Mouse (Mus musculus): ENCODE measurements at regions not wholly inside any gene's neighbourhood (a gene's known extent, or its start where the extent isn't known, plus 50 kb on each side); places are given as distances from the start of the nearest gene placed in this dataset.

- no peaks in the 10 kb centered on the region for H3K36me3 ChIP-seq (ENCODE audit: insufficient read depth, low read length)
- H3K9me3 ChIP-seq (ENCODE audit: low read length) = peaks cover 24% of the 10 kb centered on the region
- no peaks in the 10 kb centered on the region; the same call in 1 of the 2 replicates for H3K4me1 ChIP-seq (replicated peaks; ENCODE audit: low read depth, low read length)
- TF ChIP-seq CTCF (conservative IDR thresholded peaks at IDR 0.05; ENCODE audit: low read length) = no peak
- TF ChIP-seq NANOG (IDR thresholded peaks at IDR 0.05; ENCODE audit: borderline replicate concordance, low read length) = no peak
- TF ChIP-seq POU5F1 (IDR thresholded peaks at IDR 0.05; ENCODE audit: borderline replicate concordance, low read length) = no peak
- H3K4me3 ChIP-seq (replicated peaks; ENCODE audit: low read length) = no peak overlapping the region
- H3K27me3 ChIP-seq (ENCODE audit: insufficient read depth, low read length) = no peaks in the 10 kb centered on the region
These were observed 530.2 kb downstream of the Efnb2 start for GRCm38 (mm10) chr8:8130806-8131205.

GRCm38 (mm10) chr8:8115595-8116429 lies 545.2 kb downstream of the Efnb2 start:
- Histone ChIP-seq H3K36me3 (ENCODE audit: insufficient read depth, low read length) (no peaks in the 10 kb centered on the region), H3K27me3 (ENCODE audit: insufficient read depth, low read length) (no peaks in the 10 kb centered on the region), H3K9me3 (ENCODE audit: low read length) (peaks cover 12% of the 10 kb centered on the region), H3K4me3 (replicated peaks; ENCODE audit: low read length) (no peak overlapping the region), H3K4me1 (replicated peaks; ENCODE audit: low read depth, low read length) (no peaks in the 10 kb centered on the region)
- no peak for TF ChIP-seq CTCF (conservative IDR thresholded peaks at IDR 0.05; ENCODE audit: low read length)
- no peak for TF ChIP-seq NANOG (IDR thresholded peaks at IDR 0.05; ENCODE audit: borderline replicate concordance, low read length)
- no peak for TF ChIP-seq POU5F1 (IDR thresholded peaks at IDR 0.05; ENCODE audit: borderline replicate concordance, low read length)

- no peaks in the 10 kb centered on the region for H3K36me3 ChIP-seq (ENCODE audit: insufficient read depth, low read length)
- H3K4me3 ChIP-seq (replicated peaks; ENCODE audit: low read length) = no peak overlapping the region
- H3K9me3 ChIP-seq (ENCODE audit: low read length) = no peaks in the 10 kb centered on the region
- no peaks in the 10 kb centered on the region for H3K27me3 ChIP-seq (ENCODE audit: insufficient read depth, low read length)
- TF ChIP-seq POU5F1 (IDR thresholded peaks at IDR 0.05; ENCODE audit: borderline replicate concordance, low read length) (no peak), NANOG (IDR thresholded peaks at IDR 0.05; ENCODE audit: borderline replicate concordance, low read length) (no peak), CTCF (conservative IDR thresholded peaks at IDR 0.05; ENCODE audit: low read length) (no peak)
- H3K4me1 ChIP-seq (replicated peaks; ENCODE audit: low read depth, low read length) = no peaks in the 10 kb centered on the region
These were observed 546.4 kb downstream of the Efnb2 start for GRCm38 (mm10) chr8:8114604-8115003.

GRCm38 (mm10) chr8:8109785-8110350 lies 551.2 kb downstream of the Efnb2 start:
- Histone ChIP-seq H3K4me1 (replicated peaks; ENCODE audit: low read depth, low read length) (no peaks in the 10 kb centered on the region), H3K36me3 (ENCODE audit: insufficient read depth, low read length) (no peaks in the 10 kb centered on the region), H3K27me3 (ENCODE audit: insufficient read depth, low read length) (no peaks in the 10 kb centered on the region), H3K4me3 (replicated peaks; ENCODE audit: low read length) (no peak overlapping the region), H3K9me3 (ENCODE audit: low read length) (no peaks in the 10 kb centered on the region)
- no peak for TF ChIP-seq POU5F1 (IDR thresholded peaks at IDR 0.05; ENCODE audit: borderline replicate concordance, low read length)

- Histone ChIP-seq H3K9me3 (ENCODE audit: low read length) (no peaks in the 10 kb centered on the region), H3K4me3 (replicated peaks; ENCODE audit: low read length) (no peak overlapping the region), H3K27me3 (ENCODE audit: insufficient read depth, low read length) (no peaks in the 10 kb centered on the region), H3K36me3 (ENCODE audit: insufficient read depth, low read length) (no peaks in the 10 kb centered on the region), H3K4me1 (replicated peaks; ENCODE audit: low read depth, low read length) (no peaks in the 10 kb centered on the region)
- TF ChIP-seq NANOG (IDR thresholded peaks at IDR 0.05; ENCODE audit: borderline replicate concordance, low read length) (no peak), POU5F1 (IDR thresholded peaks at IDR 0.05; ENCODE audit: borderline replicate concordance, low read length) (no peak), CTCF (conservative IDR thresholded peaks at IDR 0.05; ENCODE audit: low read length) (no peak)
These were observed 557.5 kb downstream of the Efnb2 start for GRCm38 (mm10) chr8:8103492-8103891.

- Histone ChIP-seq H3K4me1 (replicated peaks; ENCODE audit: low read depth, low read length) (no peaks in the 10 kb centered on the region), H3K36me3 (ENCODE audit: insufficient read depth, low read length) (no peaks in the 10 kb centered on the region), H3K9me3 (ENCODE audit: low read length) (no peaks in the 10 kb centered on the region), H3K4me3 (replicated peaks; ENCODE audit: low read length) (no peak overlapping the region), H3K27me3 (ENCODE audit: insufficient read depth, low read length) (no peaks in the 10 kb centered on the region)
- TF ChIP-seq CTCF (conservative IDR thresholded peaks at IDR 0.05; ENCODE audit: low read length) = no peak
- no peak for TF ChIP-seq NANOG (IDR thresholded peaks at IDR 0.05; ENCODE audit: borderline replicate concordance, low read length)
- TF ChIP-seq POU5F1 (IDR thresholded peaks at IDR 0.05; ENCODE audit: borderline replicate concordance, low read length) = no peak
These were observed 558.9 kb downstream of the Efnb2 start for GRCm38 (mm10) chr8:8102010-8102727.

GRCm38 (mm10) chr8:8092551-8092950 lies 568.5 kb downstream of the Efnb2 start:
- Histone ChIP-seq H3K36me3 (ENCODE audit: insufficient read depth, low read length) (no peaks in the 10 kb centered on the region), H3K9me3 (ENCODE audit: low read length) (no peaks in the 10 kb centered on the region), H3K4me1 (replicated peaks; ENCODE audit: low read depth, low read length) (no peaks in the 10 kb centered on the region), H3K27me3 (ENCODE audit: insufficient read depth, low read length) (no peaks in the 10 kb centered on the region), H3K4me3 (replicated peaks; ENCODE audit: low read length) (no peak overlapping the region)
- TF ChIP-seq CTCF (conservative IDR thresholded peaks at IDR 0.05; ENCODE audit: low read length) = no peak
- TF ChIP-seq POU5F1 (IDR thresholded peaks at IDR 0.05; ENCODE audit: borderline replicate concordance, low read length) = no peak
- no peak for TF ChIP-seq NANOG (IDR thresholded peaks at IDR 0.05; ENCODE audit: borderline replicate concordance, low read length)

GRCm38 (mm10) chr8:8084652-8085051 lies 576.4 kb downstream of the Efnb2 start:
- Histone ChIP-seq H3K36me3 (ENCODE audit: insufficient read depth, low read length) (no peaks in the 10 kb centered on the region), H3K27me3 (ENCODE audit: insufficient read depth, low read length) (no peaks in the 10 kb centered on the region), H3K9me3 (ENCODE audit: low read length) (peaks cover 9% of the 10 kb centered on the region; the same call in 1 of the 2 replicates), H3K4me3 (replicated peaks; ENCODE audit: low read length) (no peak overlapping the region), H3K4me1 (replicated peaks; ENCODE audit: low read depth, low read length) (no peaks in the 10 kb centered on the region)
- no peak for TF ChIP-seq POU5F1 (IDR thresholded peaks at IDR 0.05; ENCODE audit: borderline replicate concordance, low read length)
- no peak for TF ChIP-seq CTCF (conservative IDR thresholded peaks at IDR 0.05; ENCODE audit: low read length)
- no peak for TF ChIP-seq NANOG (IDR thresholded peaks at IDR 0.05; ENCODE audit: borderline replicate concordance, low read length)

Measured in E14TG2a.4 (cell line).